Mouse (Mus musculus) neural tube, embryonic 14.5 days (tissue): ENCODE measurements around the gene Slc22a22. TPM values are rescaled to one million over a fixed set of nuclear protein-coding genes. Genes with fewer than 3 reads are reported as not detected.

Source experiments
- ATAC-seq: fragments of 200-750 bp; cut with Nextera tagmentation; 2 replicates; pipeline ENCODE4 v1.8.0; 2017; ENCODE audit warnings: low read depth, mild to moderate bottlenecking, moderate TSS enrichment, moderate library complexity
- H3K27ac ChIP-seq: fragments of 300-500 bp; sonication (generic); 2 replicates; pipeline ENCODE4 v1.5.1; 2014; ENCODE audit warnings: low read depth, mild to moderate bottlenecking, control low read depth, low read length, moderate library complexity, mixed read lengths
- H3K27me3 ChIP-seq: fragments of 300-500 bp; sonication (generic); 2 replicates; pipeline ENCODE4 v1.6.1; 2014; ENCODE audit warnings: low read length; ENCODE audit not compliant: control insufficient read depth, insufficient read depth
- H3K36me3 ChIP-seq: fragments of 300-500 bp; sonication (generic); 2 replicates; pipeline ENCODE4 v1.6.1; 2014; ENCODE audit warnings: low read length, mixed read lengths; ENCODE audit not compliant: control insufficient read depth, insufficient read depth
- H3K4me1 ChIP-seq: fragments of 300-500 bp; sonication (generic); 2 replicates; pipeline ENCODE4 v1.6.1; 2014; ENCODE audit warnings: low read length; ENCODE audit not compliant: control insufficient read depth, insufficient read depth
- H3K4me2 ChIP-seq: fragments of 300-500 bp; sonication (generic); 2 replicates; pipeline ENCODE4 v1.6.1; 2014; ENCODE audit warnings: mild to moderate bottlenecking, low read depth, low read length, control low read depth
- H3K4me3 ChIP-seq: fragments of 300-500 bp; sonication (generic); 2 replicates; pipeline ENCODE4 v1.5.1; 2014; ENCODE audit warnings: low read depth, low read length, control low read depth, mixed read lengths
- H3K9ac ChIP-seq: fragments of 300-500 bp; sonication (generic); replicated peaks from 2 replicates; pipeline ENCODE4 v1.6.1; 2014; ENCODE audit warnings: low read depth, mild to moderate bottlenecking, control low read depth, low read length, mixed read lengths
- H3K9me3 ChIP-seq: fragments of 300-500 bp; sonication (generic); 2 replicates; pipeline ENCODE4 v1.6.1; 2016; ENCODE audit warnings: low read length; ENCODE audit not compliant: control insufficient read depth
- WGBS: fragments of 180-500 bp; shearing (Covaris S2); extraction: QIAGEN DNeasy Blood & Tissue Kit; methylation state at CpG from one replicate; pipeline ENCODE4 v1.1.7; 2014; 5-methylcytosine and 5-hydroxymethylcytosine counted together
- polyA plus RNA-seq: library from polyadenylated mRNA; unstranded; fragments of >200 nt; fragmentation: Nextera tagmentation; extraction: Ambion mirVana; gene quantifications from 2 replicates; pipeline ENCODE4 v1.2.1, GENCODE M21; 2014

Slc22a22 gene
- not detected in 2 replicates for polyA plus RNA-seq

- ATAC-seq = no peak
- Histone ChIP-seq H3K9me3 (no peaks in the 10 kb centered on the region), H3K9ac (no peak within 1 kb of the TSS), H3K27me3 (no peaks in the 10 kb centered on the region), H3K36me3 (no peaks in the 10 kb centered on the region), H3K4me2 (no peak within 1 kb of the TSS), H3K27ac (no peak within 1 kb of the TSS), H3K4me3 (no peak within 1 kb of the TSS), H3K4me1 (no peaks in the 10 kb centered on the region)
- WGBS = 73% methylated on average over 2 of the region's 2 CpGs
These were observed at the start of gene Slc22a22 for GRCm38 (mm10) chr15:57477525-57477924. Gene Slc22a22, minus strand, starts transcription at chr15:57477625.

DNA sequence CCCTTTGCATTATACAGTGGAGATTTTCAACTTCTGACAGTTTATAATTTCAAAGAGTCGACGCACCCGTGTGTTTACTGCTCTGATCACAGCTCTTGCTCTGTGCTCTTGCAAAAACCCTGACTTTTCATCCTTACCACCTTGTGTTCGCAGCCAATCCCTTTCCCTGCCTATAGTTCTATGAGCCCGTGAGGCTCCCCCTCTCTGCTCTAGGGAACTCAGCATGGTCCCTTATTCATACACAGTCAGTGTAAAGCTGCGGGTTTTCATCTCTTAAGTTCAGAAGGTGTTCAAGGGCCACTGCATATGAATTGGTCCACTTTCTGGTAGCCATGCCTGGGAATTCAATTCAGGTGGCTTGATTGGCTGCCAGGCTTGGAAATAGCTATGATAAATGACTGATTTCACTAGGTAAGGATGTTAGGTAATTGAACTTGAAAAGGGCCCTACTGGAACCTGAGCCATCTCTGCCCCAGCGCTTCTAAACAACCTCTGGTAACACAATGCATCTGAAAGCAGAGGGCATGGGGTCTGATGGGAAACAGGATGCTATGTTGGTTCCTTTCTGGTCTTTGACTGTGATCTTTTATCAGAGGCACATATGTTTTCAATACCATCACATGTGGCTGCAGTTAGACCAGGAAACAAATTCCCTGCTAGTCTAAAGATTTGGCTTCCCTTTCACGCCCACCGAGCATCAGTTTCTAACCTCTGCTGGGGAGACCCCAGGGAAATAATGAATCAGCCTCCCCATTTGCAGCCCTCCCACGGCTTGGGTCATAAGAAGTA is 46.3 kb upstream of the Slc22a22 start:
- Histone ChIP-seq H3K27me3 (no peaks in the 10 kb centered on the region), H3K4me2 (no peak overlapping the region), H3K4me3 (no peak overlapping the region), H3K27ac (no peak overlapping the region), H3K9me3 (no peaks in the 10 kb centered on the region), H3K36me3 (no peaks in the 10 kb centered on the region), H3K4me1 (no peaks in the 10 kb centered on the region), H3K9ac (no peak overlapping the region)
- ATAC-seq = no peak
- 72% methylated on average over 10 of the region's 10 CpGs for WGBS

- 78% methylated on average over 1 of the region's 1 CpGs for WGBS
- Histone ChIP-seq H3K4me2 (no peak overlapping the region), H3K27ac (no peak overlapping the region), H3K27me3 (no peaks in the 10 kb centered on the region), H3K4me1 (no peaks in the 10 kb centered on the region), H3K4me3 (no peak overlapping the region), H3K9ac (no peak overlapping the region), H3K9me3 (no peaks in the 10 kb centered on the region), H3K36me3 (no peaks in the 10 kb centered on the region)
- ATAC-seq = no peak
These were observed 44.7 kb upstream of the Slc22a22 start for GRCm38 (mm10) chr15:57522160-57522559.

DNA sequence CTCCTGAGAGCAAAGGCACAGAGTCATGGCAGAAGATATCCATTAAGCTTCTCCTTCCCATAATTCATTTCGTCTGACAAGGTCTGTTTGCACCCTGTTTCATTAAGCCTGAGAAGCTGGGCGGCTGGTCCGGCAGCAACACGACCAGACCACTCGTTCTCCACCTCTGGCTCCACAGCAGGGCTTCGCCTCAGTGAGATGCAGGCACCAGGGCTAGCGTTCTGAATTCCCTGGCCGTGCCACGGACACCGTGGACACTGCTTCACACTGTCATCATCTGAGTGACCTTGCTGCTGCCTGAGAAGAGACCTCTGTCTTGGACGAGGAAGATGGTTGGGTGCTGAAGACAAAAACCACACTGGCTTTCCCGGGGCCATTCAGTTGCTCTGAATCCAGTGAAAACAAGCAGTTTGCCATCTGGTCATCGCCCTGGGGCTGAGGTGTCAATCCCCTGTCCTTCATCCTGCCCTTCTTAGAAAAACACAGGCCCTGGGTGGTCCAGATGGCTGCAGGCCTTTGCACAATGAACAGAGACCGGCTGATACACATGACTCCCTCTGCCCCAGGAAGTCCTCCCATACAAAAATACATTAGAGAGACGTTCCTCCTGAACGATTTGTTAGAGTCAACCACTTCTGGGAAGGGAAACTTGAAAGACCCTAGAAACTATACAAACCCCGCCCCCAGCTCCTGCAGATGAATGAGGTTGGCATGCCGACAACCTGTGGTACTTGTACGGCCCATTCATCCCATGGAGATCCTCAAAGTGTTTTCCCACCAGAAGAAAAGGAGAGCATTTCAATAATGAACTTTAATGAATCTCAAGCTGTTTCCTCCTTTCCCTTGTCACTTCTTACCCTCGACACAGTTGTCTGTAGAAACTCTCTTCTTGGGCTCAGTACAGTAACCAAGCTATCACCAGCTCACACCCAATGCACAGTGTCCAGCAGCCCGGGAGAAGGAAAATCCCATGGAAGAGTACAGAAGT is 32.1 kb upstream of the Slc22a22 start:
- H3K4me2 ChIP-seq = no peak overlapping the region
- H3K9me3 ChIP-seq = peaks cover 2% of the 10 kb centered on the region
- no peak overlapping the region for H3K9ac ChIP-seq
- peak; percentile 26; the same call in 1 of the 2 replicates for ATAC-seq
- no peak overlapping the region for H3K27ac ChIP-seq
- H3K4me3 ChIP-seq = no peak overlapping the region
- no peaks in the 10 kb centered on the region for H3K4me1 ChIP-seq
- 46% methylated on average over 21 of the region's 21 CpGs for WGBS
- no peaks in the 10 kb centered on the region for H3K36me3 ChIP-seq
- no peaks in the 10 kb centered on the region for H3K27me3 ChIP-seq

GRCm38 (mm10) chr15:57508242-57509184 is 31.1 kb upstream of the Slc22a22 start:
- no peaks in the 10 kb centered on the region for H3K36me3 ChIP-seq
- no peak overlapping the region for H3K4me3 ChIP-seq
- peak; percentile 90 for ATAC-seq
- H3K4me1 ChIP-seq = no peaks in the 10 kb centered on the region
- no peak overlapping the region for H3K9ac ChIP-seq
- H3K27ac ChIP-seq = no peak overlapping the region
- H3K27me3 ChIP-seq = no peaks in the 10 kb centered on the region
- 65% methylated on average over 11 of the region's 11 CpGs for whole genome bisulfite sequencing
- no peak overlapping the region for H3K4me2 ChIP-seq
- peaks cover under 1% of the 10 kb centered on the region; the same call in 1 of the 2 replicates for H3K9me3 ChIP-seq

DNA sequence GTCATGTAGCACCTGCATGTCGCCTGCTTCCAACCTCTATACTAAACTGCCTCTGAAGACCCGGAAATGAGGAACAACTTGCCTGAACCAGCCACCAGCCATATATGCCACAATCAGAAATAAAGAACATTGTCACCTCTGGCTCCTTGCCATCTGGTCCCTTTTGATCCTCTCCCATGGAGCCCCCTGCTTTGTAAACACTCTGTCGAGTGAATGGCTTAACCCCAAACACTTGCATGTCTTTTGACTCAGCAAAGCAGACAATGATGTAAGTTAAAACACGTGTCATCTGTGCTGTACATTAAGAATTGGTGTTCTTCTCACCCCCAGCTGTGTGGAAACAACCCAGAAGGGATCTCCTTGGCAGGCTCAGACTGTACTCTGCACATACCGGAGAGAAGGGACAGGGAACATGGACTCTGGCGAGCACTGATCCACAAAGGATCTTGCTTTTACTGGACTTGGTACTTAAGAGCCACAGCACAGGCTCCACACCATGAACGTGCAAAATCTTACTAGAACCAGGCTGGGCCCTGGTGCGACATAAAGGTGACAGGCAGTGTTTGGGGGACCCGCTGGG is 26.8 kb upstream of the Slc22a22 start:
- Histone ChIP-seq H3K4me1 (no peaks in the 10 kb centered on the region), H3K9me3 (no peaks in the 10 kb centered on the region), H3K4me2 (no peak overlapping the region), H3K36me3 (no peaks in the 10 kb centered on the region), H3K9ac (no peak overlapping the region), H3K27me3 (no peaks in the 10 kb centered on the region), H3K4me3 (no peak overlapping the region), H3K27ac (no peak overlapping the region)
- 61% methylated on average over 9 of the region's 9 CpGs for WGBS
- ATAC-seq = no peak

GRCm38 (mm10) chr15:57503656-57504055 is 26.2 kb upstream of the Slc22a22 start:
- no peak overlapping the region for H3K27ac ChIP-seq
- ATAC-seq = no peak
- WGBS = 94% methylated on average over 3 of the region's 3 CpGs
- no peaks in the 10 kb centered on the region for H3K4me1 ChIP-seq
- H3K4me2 ChIP-seq = no peak overlapping the region
- no peak overlapping the region for H3K9ac ChIP-seq
- no peak overlapping the region for H3K4me3 ChIP-seq
- no peaks in the 10 kb centered on the region for H3K27me3 ChIP-seq
- no peaks in the 10 kb centered on the region for H3K36me3 ChIP-seq
- H3K9me3 ChIP-seq = no peaks in the 10 kb centered on the region

DNA sequence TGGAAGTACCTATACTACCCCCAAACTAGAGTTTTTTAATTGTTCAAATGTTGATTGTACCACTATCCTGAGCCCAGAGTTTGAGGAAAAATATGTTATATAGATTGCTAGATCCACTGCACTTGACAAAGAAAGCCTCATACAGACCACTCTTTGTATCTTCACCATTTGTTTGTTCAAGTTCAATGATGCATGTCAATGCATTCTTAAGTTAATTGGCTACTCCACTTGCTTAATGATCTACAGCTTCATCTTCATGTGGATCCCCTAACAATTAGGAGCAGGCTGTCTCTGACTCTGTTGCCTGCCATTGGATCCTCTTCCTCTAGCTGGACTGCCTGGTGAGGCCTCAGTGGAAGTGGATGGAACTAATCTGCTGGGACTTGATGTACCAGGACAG is 24.1 kb upstream of the Slc22a22 start:
- Histone ChIP-seq H3K9ac (no peak overlapping the region), H3K9me3 (no peaks in the 10 kb centered on the region)

More for the DNA sequence above, 24.1 kb upstream of the Slc22a22 start:
- H3K4me3 ChIP-seq = no peak overlapping the region
- no peaks in the 10 kb centered on the region for H3K36me3 ChIP-seq
- H3K4me2 ChIP-seq = no peak overlapping the region
- H3K27me3 ChIP-seq = no peaks in the 10 kb centered on the region
- no peaks in the 10 kb centered on the region for H3K4me1 ChIP-seq
- H3K27ac ChIP-seq = no peak overlapping the region
- no peak for ATAC-seq
